In genomic region chr2:163394977-163395376, GRCm38 (mm10) we compare ENCODE assay signal across 18 mouse cellular contexts. TPM values are rescaled to one million over a fixed set of nuclear protein-coding genes. Genes with fewer than 3 reads are reported as not detected.
DNase-seq lines count a peak whose midpoint lies in the region; ATAC-seq and TF ChIP-seq lines count a peak whose summit lies in the region.
"Had no signal": no experiment of that assay in that cellular context is flagged by ENCODE, and none has a peak within 500 bp of the region (broad histone marks: within the 10 kb centered on the region; RNA-seq: fewer than 3 reads in every experiment).

No protein-coding gene starts in this region.

- DNase-seq in lung, postnatal 10 days = no peak
- no peak for DNase-seq in kidney, postnatal 4 days
- DNase-seq in retina, embryonic 14.5 days (ENCODE audit: low spot score) = no peak
- DNase-seq: cerebellum, adult 9-11 months; retina, postnatal 1 day had no signal

- no peak overlapping the region for H3K9ac ChIP-seq in lung, embryonic 16.5 days (ENCODE audit: low read length)
- peak overlapping the region; percentile 73 for H3K9ac ChIP-seq in heart, embryonic 15.5 days
- H3K9ac ChIP-seq in intestine, postnatal 0 days (ENCODE audit: low read depth, low read length) = no peak overlapping the region
- H3K9ac ChIP-seq in forebrain, embryonic 15.5 days (replicated peaks) = no peak overlapping the region
- H3K9ac ChIP-seq: embryonic facial prominence, embryonic 15.5 days; liver, embryonic 12.5 days; midbrain, embryonic 12.5 days had no signal

- H3K36me3 ChIP-seq in lung, embryonic 16.5 days (ENCODE audit: control insufficient read depth, insufficient read depth, low read length) = no peaks in the 10 kb centered on the region
- H3K36me3 ChIP-seq in heart, embryonic 15.5 days = no peaks in the 10 kb centered on the region
- H3K36me3 ChIP-seq in intestine, postnatal 0 days (ENCODE audit: control insufficient read depth, insufficient read depth) = no peaks in the 10 kb centered on the region
- H3K36me3 ChIP-seq in forebrain, embryonic 15.5 days = no peaks in the 10 kb centered on the region
- H3K36me3 ChIP-seq: embryonic facial prominence, embryonic 15.5 days; G1E; liver, embryonic 12.5 days; midbrain, embryonic 12.5 days had no signal

- H3K4me2 ChIP-seq in lung, embryonic 16.5 days (ENCODE audit: low read depth, low read length) = peak overlapping the region; percentile 26; the same call in 1 of the 2 replicates
- peak overlapping the region; percentile 61 for H3K4me2 ChIP-seq in heart, embryonic 15.5 days
- peak overlapping the region; percentile 30 for H3K4me2 ChIP-seq in intestine, postnatal 0 days (replicated peaks; ENCODE audit: low read depth)
- no peak overlapping the region for H3K4me2 ChIP-seq in forebrain, embryonic 15.5 days (replicated peaks)
- H3K4me2 ChIP-seq: embryonic facial prominence, embryonic 15.5 days; liver, embryonic 12.5 days; midbrain, embryonic 12.5 days had no signal

- H3K27ac ChIP-seq in lung, embryonic 16.5 days (ENCODE audit: low read length) = no peak overlapping the region
- peak overlapping the region; percentile 97 for H3K27ac ChIP-seq in heart, embryonic 15.5 days
- H3K27ac ChIP-seq in intestine, postnatal 0 days (ENCODE audit: low read depth, low read length) = no peak overlapping the region
- H3K27ac ChIP-seq in forebrain, embryonic 15.5 days (replicated peaks) = no peak overlapping the region
- H3K27ac ChIP-seq: embryonic facial prominence, embryonic 15.5 days; kidney, postnatal 0 days; layer of hippocampus, adult 2 months; left cerebral cortex, adult 2 months; liver, embryonic 12.5 days; macrophage; midbrain, embryonic 12.5 days had no signal

- peaks cover 4% of the 10 kb centered on the region; the same call in 1 of the 2 replicates for H3K4me1 ChIP-seq in lung, embryonic 16.5 days (replicated peaks; ENCODE audit: control insufficient read depth, insufficient read depth, low read length)
- peaks cover 30% of the 10 kb centered on the region for H3K4me1 ChIP-seq in heart, embryonic 15.5 days (replicated peaks)
- no peaks in the 10 kb centered on the region for H3K4me1 ChIP-seq in intestine, postnatal 0 days (replicated peaks; ENCODE audit: control insufficient read depth, insufficient read depth, low read length)
- no peaks in the 10 kb centered on the region for H3K4me1 ChIP-seq in forebrain, embryonic 15.5 days
- H3K4me1 ChIP-seq: liver, embryonic 12.5 days had no signal

- H3K27me3 ChIP-seq in lung, embryonic 16.5 days (ENCODE audit: control insufficient read depth, insufficient read depth, low read depth, low read length) = no peaks in the 10 kb centered on the region
- no peaks in the 10 kb centered on the region for H3K27me3 ChIP-seq in heart, embryonic 15.5 days
- no peaks in the 10 kb centered on the region for H3K27me3 ChIP-seq in intestine, postnatal 0 days (replicated peaks; ENCODE audit: control insufficient read depth, insufficient read depth, low read length)
- H3K27me3 ChIP-seq in forebrain, embryonic 15.5 days = no peaks in the 10 kb centered on the region
- H3K27me3 ChIP-seq: embryonic facial prominence, embryonic 15.5 days had no signal

- H3K9me3 ChIP-seq in lung, embryonic 16.5 days (ENCODE audit: control insufficient read depth, low read length) = no peaks in the 10 kb centered on the region
- H3K9me3 ChIP-seq in heart, embryonic 15.5 days (replicated peaks) = no peaks in the 10 kb centered on the region
- H3K9me3 ChIP-seq in intestine, postnatal 0 days (ENCODE audit: control insufficient read depth) = no peaks in the 10 kb centered on the region
- no peaks in the 10 kb centered on the region for H3K9me3 ChIP-seq in forebrain, embryonic 15.5 days
- H3K9me3 ChIP-seq: embryonic facial prominence, embryonic 15.5 days; G1E; liver, embryonic 12.5 days; midbrain, embryonic 12.5 days had no signal

- TF ChIP-seq CTCF in intestine, postnatal 0 days (IDR thresholded peaks at IDR 0.05; ENCODE audit: low read depth) = no peak

- ATAC-seq in lung, embryonic 16.5 days (ENCODE audit: low read depth) = no peak
- ATAC-seq in heart, embryonic 15.5 days (replicated peaks; ENCODE audit: insufficient number of reproducible peaks, insufficient read depth, low FRiP score, low read depth) = no peak
- ATAC-seq in intestine, postnatal 0 days = no peak
- no peak for ATAC-seq in forebrain, embryonic 15.5 days (replicated peaks)
- ATAC-seq: CD4-positive, CD25-positive, alpha-beta regulatory T cell, adult 4 months; liver, embryonic 12.5 days had no signal

- peak overlapping the region; percentile 17; the same call in 1 of the 2 replicates for H3K4me3 ChIP-seq in lung, embryonic 16.5 days (ENCODE audit: low read length)
- H3K4me3 ChIP-seq in heart, embryonic 15.5 days = peak overlapping the region; percentile 63
- H3K4me3 ChIP-seq in intestine, postnatal 0 days (ENCODE audit: low read depth, low read length) = no peak overlapping the region
- no peak overlapping the region for H3K4me3 ChIP-seq in forebrain, embryonic 15.5 days
- H3K4me3 ChIP-seq: embryonic facial prominence, embryonic 15.5 days; layer of hippocampus, adult 2 months; left cerebral cortex, adult 2 months; liver, embryonic 12.5 days; midbrain, embryonic 12.5 days had no signal

- 65% methylated on average over 6 of the region's 6 CpGs for WGBS in lung, embryonic 16.5 days
- 39% methylated on average over 6 of the region's 6 CpGs for WGBS in heart, embryonic 15.5 days
- WGBS in intestine, postnatal 0 days = 48% methylated on average over 6 of the region's 6 CpGs
- 75% methylated on average over 6 of the region's 6 CpGs for WGBS in forebrain, embryonic 15.5 days

RNA-seq across cellular contexts. Expression of gene Jph2, which starts 2.8 kb away (rescaled TPM):
- 4.4 and 4.8 TPM in 2 replicates for polyA plus RNA-seq in lung, embryonic 16.5 days (2015; fragmentation: Nextera tagmentation; extraction: Ambion mirVana)
- 41.0 and 47.7 TPM in 2 replicates for polyA plus RNA-seq in heart, embryonic 15.5 days (2015; fragmentation: Nextera tagmentation; extraction: Ambion mirVana)
- 9.8 and 10.0 TPM in 2 replicates for polyA plus RNA-seq in intestine, postnatal 0 days (2015; fragmentation: Nextera tagmentation; extraction: Ambion mirVana)
- polyA plus RNA-seq in forebrain, embryonic 15.5 days (2015; fragmentation: Nextera tagmentation; extraction: Ambion mirVana) = 0.22 and 0.25 TPM in 2 replicates
- polyA plus RNA-seq: CD4-positive, CD25-positive, alpha-beta regulatory T cell, adult 4 months; G1E; macrophage had no signal

RNA-seq across cellular contexts. Expression of gene Oser1, which starts 29.5 kb away (rescaled TPM):
- polyA plus RNA-seq in lung, embryonic 16.5 days (2015; fragmentation: Nextera tagmentation; extraction: Ambion mirVana) = 83.2 and 89.9 TPM in 2 replicates
- 47.5 and 55.9 TPM in 2 replicates for polyA plus RNA-seq in heart, embryonic 15.5 days (2015; fragmentation: Nextera tagmentation; extraction: Ambion mirVana)
- polyA plus RNA-seq in intestine, postnatal 0 days (2015; fragmentation: Nextera tagmentation; extraction: Ambion mirVana) = 62.3 and 64.5 TPM in 2 replicates
- 75.4 and 79.1 TPM in 2 replicates for polyA plus RNA-seq in forebrain, embryonic 15.5 days (2015; fragmentation: Nextera tagmentation; extraction: Ambion mirVana)

RNA-seq across cellular contexts. Expression of gene Gdap1l1, which starts 43.3 kb away (rescaled TPM):
- polyA plus RNA-seq in lung, embryonic 16.5 days (2015; fragmentation: Nextera tagmentation; extraction: Ambion mirVana) = 0.89 and 0.92 TPM in 2 replicates
- polyA plus RNA-seq in heart, embryonic 15.5 days (2015; fragmentation: Nextera tagmentation; extraction: Ambion mirVana) = 0.18 and 1.5 TPM in 2 replicates
- polyA plus RNA-seq in intestine, postnatal 0 days (2015; fragmentation: Nextera tagmentation; extraction: Ambion mirVana) = 2.3 and 2.4 TPM in 2 replicates
- polyA plus RNA-seq in forebrain, embryonic 15.5 days (2015; fragmentation: Nextera tagmentation; extraction: Ambion mirVana) = 111 and 112 TPM in 2 replicates
- polyA plus RNA-seq: CD4-positive, CD25-positive, alpha-beta regulatory T cell, adult 4 months; G1E had no signal

Comparison
In these comparisons a context has a peak if more than half of its experiments do, and no peak if none do; other contexts are left out.
1. H3K4me3 ChIP-seq: peak in lung, embryonic 16.5 days (single experiment) and heart, embryonic 15.5 days (single experiment); none in intestine, postnatal 0 days (single experiment) and forebrain, embryonic 15.5 days (single experiment).
2. RNA of gene Gdap1l1, which starts 43.3 kb away (polyA plus RNA-seq): 111 to 112 TPM in forebrain, embryonic 15.5 days; 2.3 to 2.4 TPM in intestine, postnatal 0 days, 0.89 to 0.92 TPM in lung, embryonic 16.5 days and 0.18 to 1.5 TPM in heart, embryonic 15.5 days; every median in the first group is over 10 times any median in the second.